Mouse (Mus musculus) intestine, embryonic 16.5 days (tissue): ENCODE results near the gene Cd101. TPM values are rescaled to one million over a fixed set of nuclear protein-coding genes. Genes with fewer than 3 reads are reported as not detected.

Experiments
- ATAC-seq: fragments of 200-750 bp; cut with Nextera tagmentation; 2 replicates; pipeline ENCODE4 v1.8.0; 2017; ENCODE audit warnings: moderate TSS enrichment, moderate library complexity
- H3K27ac ChIP-seq: fragments of 300-500 bp; sonication (generic); 2 replicates; pipeline ENCODE4 v1.5.1; 2014; ENCODE audit warnings: mild to moderate bottlenecking, low read length
- H3K27me3 ChIP-seq: fragments of 300-500 bp; sonication (generic); replicated peaks from 2 replicates; pipeline ENCODE4 v1.6.1; 2014; ENCODE audit warnings: low read length, control low read depth, mixed read lengths; ENCODE audit not compliant: control insufficient read depth, insufficient read depth
- H3K36me3 ChIP-seq: fragments of 300-500 bp; sonication (generic); 2 replicates; pipeline ENCODE4 v1.6.1; 2014; ENCODE audit warnings: low read length, control low read depth; ENCODE audit not compliant: control insufficient read depth, insufficient read depth
- H3K4me1 ChIP-seq: fragments of 300-500 bp; sonication (generic); 2 replicates; pipeline ENCODE4 v1.6.1; 2014; ENCODE audit warnings: low read length, control low read depth, mixed read lengths; ENCODE audit not compliant: control insufficient read depth, insufficient read depth
- H3K4me2 ChIP-seq: fragments of 300-500 bp; sonication (generic); 2 replicates; pipeline ENCODE4 v1.6.1; 2014; ENCODE audit warnings: low read depth, low read length, control low read depth
- H3K4me3 ChIP-seq: fragments of 300-500 bp; sonication (generic); 2 replicates; pipeline ENCODE4 v1.5.1; 2014; ENCODE audit warnings: mild to moderate bottlenecking, low read length
- H3K9ac ChIP-seq: fragments of 300-500 bp; sonication (generic); 2 replicates; pipeline ENCODE4 v1.6.1; 2014; ENCODE audit warnings: low read depth, low read length
- H3K9me3 ChIP-seq: fragments of 300-500 bp; sonication (generic); 2 replicates; pipeline ENCODE4 v1.6.1; 2016; ENCODE audit warnings: low read length, control low read depth; ENCODE audit not compliant: control insufficient read depth
- WGBS: fragments of 180-500 bp; shearing (Covaris S2); extraction: QIAGEN DNeasy Blood & Tissue Kit; methylation state at CpG from one replicate; pipeline ENCODE4 v1.1.7; 2014; 5-methylcytosine and 5-hydroxymethylcytosine counted together
- polyA plus RNA-seq: library from polyadenylated mRNA; unstranded; fragments of >200 nt; fragmentation: Nextera tagmentation; extraction: Ambion mirVana; gene quantifications from 2 replicates; pipeline ENCODE4 v1.2.1, GENCODE M21; 2015

Cd101 gene
- polyA plus RNA-seq, 1 experiment from 2014 or later, result 0.13 TPM

DNA sequence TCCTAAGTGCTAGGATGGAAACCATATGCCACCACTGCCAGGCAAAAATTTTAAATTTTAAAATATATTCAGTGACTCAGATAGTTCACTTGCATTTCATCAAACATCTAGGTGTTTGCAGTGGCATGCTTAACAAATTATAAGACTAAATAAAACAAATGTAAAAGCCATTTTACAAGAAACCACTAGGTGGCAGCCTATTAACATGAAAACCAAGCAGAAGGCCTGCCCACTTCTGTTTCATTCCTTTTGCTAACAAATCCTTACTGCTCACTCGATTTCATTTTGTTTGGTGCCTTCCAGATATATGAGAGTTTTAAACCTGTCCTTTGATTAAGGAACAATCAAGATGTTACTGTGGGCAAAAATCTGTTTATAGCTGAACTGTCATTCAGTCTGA lies 55.5 kb downstream of the Cd101 start:
- Histone ChIP-seq H3K4me2 (no peak overlapping the region), H3K27ac (no peak overlapping the region), H3K9me3 (no peaks in the 10 kb centered on the region), H3K27me3 (no peaks in the 10 kb centered on the region), H3K36me3 (no peaks in the 10 kb centered on the region), H3K9ac (no peak overlapping the region), H3K4me3 (no peak overlapping the region), H3K4me1 (0 out of 2 replicates have a peak, but pooled peaks cover 4% of the 10 kb centered on the region)
- 0% methylated on average over 1 of the region's 1 CpGs for WGBS
- no peak for ATAC-seq

DNA sequence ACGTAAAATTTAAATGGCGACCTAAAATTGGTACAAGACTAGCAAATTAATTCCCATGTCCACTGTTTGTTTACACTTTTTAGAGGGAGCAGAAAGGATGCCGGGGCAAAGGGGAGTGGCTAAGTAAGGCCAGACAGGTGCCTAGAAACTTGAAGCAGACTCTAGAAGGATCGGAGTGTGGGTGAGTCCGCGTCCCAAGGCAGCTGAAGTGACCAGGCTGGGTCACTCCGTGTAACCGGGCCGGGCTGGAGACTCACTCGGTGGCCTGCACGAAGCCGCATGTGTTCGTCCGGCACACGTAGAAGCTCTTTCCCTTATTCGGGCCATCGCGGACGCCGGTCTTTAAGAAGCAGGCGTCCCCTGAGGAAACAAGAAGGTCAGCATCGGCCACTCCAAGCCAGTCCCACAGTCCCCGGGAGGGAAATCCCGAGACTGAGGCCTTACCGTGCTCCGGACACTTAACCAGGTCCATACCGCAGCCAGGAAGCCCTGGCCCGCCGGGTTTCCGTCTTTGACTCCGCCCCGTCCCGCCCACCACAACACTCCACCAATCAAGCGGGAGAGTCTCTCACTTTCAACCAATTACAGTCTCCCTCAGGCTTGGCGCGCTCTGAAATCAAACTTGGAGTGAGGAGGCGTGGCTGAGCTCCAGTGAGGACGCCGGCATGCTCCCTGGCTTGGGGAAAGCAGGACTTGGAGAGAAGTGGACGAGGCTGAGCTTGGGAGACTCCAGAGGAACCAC lies 60.0 kb downstream of the Cd101 start, which contains the start of gene Ttf2:
Gene Ttf2, minus strand, starts transcription at position 488 of the 742 bp plus-strand sequence.
- Histone ChIP-seq H3K9ac (peak within 1 kb of the TSS; percentile 83), H3K4me3 (peak within 1 kb of the TSS; percentile 71), H3K4me1 (0 out of 2 replicates have a peak, but pooled peaks cover 4% of the 10 kb centered on the region), H3K36me3 (no peaks in the 10 kb centered on the region), H3K9me3 (no peaks in the 10 kb centered on the region), H3K4me2 (peak within 1 kb of the TSS; percentile 84), H3K27ac (no peak within 1 kb of the TSS), H3K27me3 (no peaks in the 10 kb centered on the region)
- WGBS, result under 1% methylated on average over 40 of the region's 40 CpGs
- ATAC-seq, result peak; percentile 99

DNA sequence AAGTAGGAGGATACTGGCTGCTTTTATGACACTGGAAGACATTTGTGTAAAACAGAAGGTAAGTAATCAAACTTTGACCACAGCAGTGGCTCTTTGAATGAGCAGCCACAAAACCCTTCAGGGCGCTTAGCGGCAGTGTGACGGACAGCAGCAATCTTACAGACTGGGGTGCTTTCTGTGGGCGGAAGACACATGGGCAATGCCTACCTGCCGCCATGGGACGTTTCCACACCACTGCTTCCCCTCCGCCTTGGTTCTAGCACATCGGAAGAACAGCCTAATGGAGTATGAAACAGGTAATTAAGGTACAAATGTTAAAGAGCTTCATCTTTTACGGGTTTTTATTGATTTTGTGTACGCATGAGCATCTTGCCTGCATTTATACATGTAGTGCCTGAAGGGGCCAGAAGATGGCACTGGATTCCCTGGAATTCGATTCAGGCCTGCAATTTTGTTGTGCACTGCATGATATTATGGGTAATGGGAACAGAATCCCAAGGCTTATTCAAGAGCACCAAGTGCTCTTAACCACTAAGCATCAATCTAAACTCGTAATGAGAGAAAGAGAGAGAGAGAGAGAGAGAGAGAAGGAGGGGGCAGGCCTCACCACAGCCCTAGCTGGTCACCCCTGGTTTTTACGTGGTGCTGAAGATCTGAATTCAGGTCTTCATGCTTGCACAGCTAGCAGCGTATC lies 65.4 kb downstream of the Cd101 start:
- Histone ChIP-seq H3K36me3 (peaks cover 9% of the 10 kb centered on the region; the same call in 1 of the 2 replicates), H3K4me2 (no peak overlapping the region), H3K4me3 (no peak overlapping the region), H3K9me3 (no peaks in the 10 kb centered on the region), H3K27me3 (no peaks in the 10 kb centered on the region), H3K4me1 (no peaks in the 10 kb centered on the region), H3K9ac (no peak overlapping the region), H3K27ac (no peak overlapping the region)
- 80% methylated on average over 14 of the region's 14 CpGs for WGBS
- ATAC-seq, result no peak

DNA sequence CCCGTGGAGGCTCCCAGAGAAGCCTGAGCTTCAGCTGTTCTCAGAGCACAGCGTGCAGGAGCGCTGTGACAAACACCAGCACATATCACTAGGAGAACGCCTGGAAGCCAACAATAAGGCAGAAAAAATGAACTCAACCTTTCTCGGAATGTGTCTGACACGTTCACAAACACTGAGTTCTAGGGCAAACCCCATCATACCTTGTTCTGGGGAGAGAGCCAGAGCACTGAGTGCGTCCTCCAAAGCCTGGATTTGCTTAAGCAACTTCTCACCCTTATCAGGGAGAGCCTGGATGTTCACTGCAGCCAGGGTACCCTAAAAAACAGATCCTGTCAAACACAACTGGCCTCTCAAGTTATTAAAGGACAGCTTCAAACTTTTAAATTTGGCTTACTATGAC lies 67.9 kb downstream of the Cd101 start:
- no peak overlapping the region for H3K4me3 ChIP-seq
- no peak for ATAC-seq
- H3K4me2 ChIP-seq, result no peak overlapping the region
- 90% methylated on average over 7 of the region's 7 CpGs for WGBS
- H3K27ac ChIP-seq, result no peak overlapping the region
- no peaks in the 10 kb centered on the region for H3K27me3 ChIP-seq
- no peak overlapping the region for H3K9ac ChIP-seq
- H3K36me3 ChIP-seq, result peaks cover 9% of the 10 kb centered on the region; the same call in 1 of the 2 replicates
- no peaks in the 10 kb centered on the region for H3K9me3 ChIP-seq
- no peaks in the 10 kb centered on the region for H3K4me1 ChIP-seq

DNA sequence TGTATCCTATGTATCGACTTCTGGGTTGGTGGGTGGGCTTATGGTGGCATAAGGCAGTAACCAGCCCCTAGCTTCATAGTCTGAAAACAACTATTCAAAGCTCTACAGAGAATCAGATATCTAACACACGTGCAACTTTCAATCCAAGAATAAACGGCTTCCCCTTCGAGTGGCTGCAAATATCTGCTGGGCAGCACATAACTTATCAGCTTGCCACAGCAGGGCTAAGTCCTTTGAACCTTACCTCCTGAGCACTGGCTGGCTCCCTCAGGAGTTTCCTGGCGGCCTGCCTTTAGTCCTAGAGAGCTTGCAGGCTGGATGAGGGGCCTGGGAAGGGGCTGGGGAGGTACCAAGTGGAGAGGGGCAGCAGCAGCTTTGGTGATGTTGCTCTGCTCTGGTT lies 68.3 kb downstream of the Cd101 start:
- no peak overlapping the region for H3K27ac ChIP-seq
- no peaks in the 10 kb centered on the region for H3K4me1 ChIP-seq
- peaks cover 9% of the 10 kb centered on the region; the same call in 1 of the 2 replicates for H3K36me3 ChIP-seq
- H3K4me2 ChIP-seq, result no peak overlapping the region
- H3K4me3 ChIP-seq, result no peak overlapping the region
- no peaks in the 10 kb centered on the region for H3K9me3 ChIP-seq
- 63% methylated on average over 5 of the region's 5 CpGs for WGBS
- H3K27me3 ChIP-seq, result no peaks in the 10 kb centered on the region
- H3K9ac ChIP-seq, result no peak overlapping the region; the same call in 1 of the 2 replicates
- ATAC-seq, result no peak

DNA sequence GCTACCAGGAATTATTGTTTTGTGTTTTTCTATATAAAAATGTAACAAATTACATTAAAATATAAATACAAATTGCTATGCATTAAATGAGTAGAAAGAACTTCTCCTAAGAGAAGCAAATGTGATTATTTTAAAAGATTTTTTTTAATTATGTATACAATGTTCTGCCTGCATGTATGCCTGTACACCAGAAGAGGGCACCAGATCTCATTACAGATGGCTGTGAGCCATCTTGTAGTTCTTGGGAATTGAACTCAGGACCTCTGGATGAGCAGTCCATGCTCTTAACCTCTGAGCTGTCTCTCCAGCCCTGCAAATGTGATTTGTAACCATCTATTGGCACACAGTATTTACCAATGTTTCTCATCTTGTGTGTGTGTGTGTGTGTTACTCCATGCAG lies 74.7 kb downstream of the Cd101 start:
- peaks cover 5% of the 10 kb centered on the region; the same call in 1 of the 2 replicates for H3K36me3 ChIP-seq
- no peaks in the 10 kb centered on the region for H3K9me3 ChIP-seq
- H3K4me1 ChIP-seq, result no peaks in the 10 kb centered on the region
- ATAC-seq, result no peak
- no peak overlapping the region for H3K4me3 ChIP-seq
- no peaks in the 10 kb centered on the region for H3K27me3 ChIP-seq
- no peak overlapping the region for H3K4me2 ChIP-seq
- H3K9ac ChIP-seq, result no peak overlapping the region
- H3K27ac ChIP-seq, result no peak overlapping the region

DNA sequence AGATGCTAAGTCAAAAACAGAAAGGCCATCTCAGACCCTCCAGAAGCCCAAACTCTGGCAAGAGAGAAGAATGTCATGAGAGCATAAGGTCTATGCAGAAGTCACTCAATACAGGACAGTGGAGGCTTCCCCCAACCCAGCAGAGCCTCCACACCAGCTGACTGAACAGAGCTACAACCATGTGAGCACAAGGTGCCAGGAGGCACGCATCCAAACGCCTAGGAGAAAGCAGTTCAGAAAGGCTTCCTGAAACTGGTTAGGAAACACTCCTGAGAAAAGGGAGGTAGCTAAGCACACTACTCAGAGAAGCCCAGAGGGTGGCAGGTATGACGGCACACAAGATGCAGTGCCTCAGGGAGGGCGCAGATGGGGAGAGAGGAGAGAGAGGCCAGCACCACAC lies 77.8 kb downstream of the Cd101 start:
- no peak overlapping the region for H3K9ac ChIP-seq
- no peaks in the 10 kb centered on the region for H3K9me3 ChIP-seq
- H3K4me2 ChIP-seq, result no peak overlapping the region
- no peak overlapping the region for H3K4me3 ChIP-seq
- H3K36me3 ChIP-seq, result peaks cover 10% of the 10 kb centered on the region; the same call in 1 of the 2 replicates
- H3K4me1 ChIP-seq, result no peaks in the 10 kb centered on the region
- 92% methylated on average over 4 of the region's 4 CpGs for WGBS
- H3K27ac ChIP-seq, result no peak overlapping the region
- no peak for ATAC-seq
- no peaks in the 10 kb centered on the region for H3K27me3 ChIP-seq

DNA sequence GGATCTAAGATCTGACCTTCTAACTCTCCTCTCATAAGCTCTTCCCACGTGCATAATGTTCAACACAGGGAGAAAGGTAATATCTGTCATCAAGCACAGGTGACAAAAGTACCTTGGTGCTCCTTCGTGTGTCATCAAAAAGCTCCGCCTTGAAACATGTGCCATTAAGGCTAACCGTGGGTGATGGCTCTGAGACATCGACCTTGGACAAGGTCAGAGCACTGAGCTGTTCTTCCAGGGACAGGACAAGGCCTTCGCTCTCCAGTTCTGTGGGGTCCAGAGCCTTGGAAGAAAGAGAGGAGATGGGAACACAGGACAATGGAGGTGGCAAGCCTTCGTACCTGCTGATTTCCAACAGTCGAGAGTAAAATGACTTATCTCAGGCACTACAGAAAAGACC lies 82.1 kb downstream of the Cd101 start:
- no peak overlapping the region for H3K9ac ChIP-seq
- WGBS, result 90% methylated on average over 8 of the region's 8 CpGs
- no peaks in the 10 kb centered on the region for H3K4me1 ChIP-seq
- no peak for ATAC-seq
- no peaks in the 10 kb centered on the region for H3K9me3 ChIP-seq
- H3K4me2 ChIP-seq, result no peak overlapping the region
- H3K27me3 ChIP-seq, result no peaks in the 10 kb centered on the region
- H3K36me3 ChIP-seq, result peaks cover 15% of the 10 kb centered on the region; the same call in 1 of the 2 replicates
- no peak overlapping the region for H3K27ac ChIP-seq
- no peak overlapping the region for H3K4me3 ChIP-seq
